Comparison of ENCODE assay signal across 17 mouse cellular contexts in the genomic region with DNA sequence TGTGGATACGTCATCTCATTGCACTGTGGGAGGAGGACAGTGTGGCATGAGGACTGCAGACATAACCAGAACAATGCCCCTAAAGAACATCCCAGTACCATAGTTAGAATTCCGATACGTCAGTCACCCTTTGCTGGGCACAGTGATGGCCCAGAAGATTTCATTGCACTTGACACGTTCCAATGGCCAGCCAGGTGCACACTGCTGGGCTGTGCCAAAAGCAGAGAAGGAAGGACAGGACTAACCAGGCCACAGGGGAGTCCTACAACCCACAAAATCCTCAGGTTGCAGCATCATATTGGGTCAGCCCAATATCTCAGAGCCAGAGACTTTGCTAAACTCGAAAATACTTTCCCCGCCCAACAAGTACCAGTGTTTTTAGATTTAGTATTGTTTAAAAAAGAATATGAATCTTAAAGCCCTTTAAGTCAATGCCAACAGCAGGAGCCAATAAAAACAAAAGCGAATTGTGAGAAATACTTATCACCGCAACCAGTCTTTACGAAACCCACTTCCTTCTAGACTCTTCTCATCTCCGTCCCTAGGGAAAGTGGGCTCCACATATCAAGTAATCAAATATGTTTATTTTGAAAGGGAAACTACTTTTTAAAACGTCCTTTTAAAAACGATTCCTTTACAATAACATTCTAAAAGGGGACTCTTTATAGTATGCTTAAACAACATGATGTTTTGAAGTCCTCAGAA. TPM values are rescaled to one million over a fixed set of nuclear protein-coding genes. Genes with fewer than 3 reads are reported as not detected.
DNase-seq lines count a peak whose midpoint lies in the region; ATAC-seq and TF ChIP-seq lines count a peak whose summit lies in the region.
"Had no signal": no experiment of that assay in that cellular context is flagged by ENCODE, and none has a peak within 500 bp of the region (broad histone marks: within the 10 kb centered on the region; RNA-seq: fewer than 3 reads in every experiment).

No protein-coding gene starts in this region.

- TF ChIP-seq POLR2A in brain, embryonic 14.5 days (IDR thresholded peaks at IDR 0.05; ENCODE audit: borderline replicate concordance, extremely low read depth, insufficient read depth, insufficient read length, poor library complexity, severe bottlenecking): no peak

- peaks cover 44% of the 10 kb centered on the region for H3K4me1 ChIP-seq in heart, embryonic 10.5 days

- no peak for TF ChIP-seq CTCF in layer of hippocampus, adult 2 months (conservative IDR thresholded peaks at IDR 0.05)
- no peak for TF ChIP-seq CTCF in brain, embryonic 14.5 days (IDR thresholded peaks at IDR 0.05; ENCODE audit: borderline replicate concordance, extremely low read depth, insufficient read depth, insufficient read length)

- whole genome bisulfite sequencing in heart, embryonic 10.5 days: 67% methylated on average over 12 of the region's 12 CpGs

- H3K9me3 ChIP-seq in heart, embryonic 10.5 days: no peaks in the 10 kb centered on the region
- H3K9me3 ChIP-seq: limb, embryonic 13.5 days had no signal

- peak; percentile 83 for DNase-seq in heart, adult 11 months
- no peak for DNase-seq in heart, embryonic 10.5 days (ENCODE audit: low spot score)
- no peak for DNase-seq in layer of hippocampus, adult 2 months (ENCODE audit: low spot score in 2 of 2)
- DNase-seq in layer of hippocampus, postnatal 14 days (ENCODE audit: low spot score in 2 of 2): no peak
- peak; percentile 89 for DNase-seq in 3T3-L1 (ENCODE audit: low read depth, low spot score)
- DNase-seq in brain, embryonic 14.5 days (ENCODE audit: low read depth): peak; percentile 9
- no peak for DNase-seq in adrenal gland, adult (ENCODE audit: inconsistent age in 2 of 2, low spot score in 1 of 2)
- DNase-seq: adrenal gland, postnatal 36 days; cerebellum, postnatal 10 days; gastrocnemius, postnatal 10 days; retina, postnatal 1 day; thymus, postnatal 36 days had no signal

- ATAC-seq in frontal cortex, adult (ENCODE audit: low TSS enrichment): no peak
- ATAC-seq: forebrain, embryonic 16.5 days had no signal

- no peak overlapping the region for H3K27ac ChIP-seq in heart, embryonic 10.5 days
- H3K27ac ChIP-seq in layer of hippocampus, adult 2 months: peak overlapping the region; percentile 58; the same call in 1 of the 2 replicates
- H3K27ac ChIP-seq: heart, embryonic 13.5 days; limb, embryonic 13.5 days had no signal

- H3K36me3 ChIP-seq in heart, embryonic 10.5 days: no peaks in the 10 kb centered on the region
- H3K36me3 ChIP-seq: G1E; heart, embryonic 13.5 days; limb, embryonic 13.5 days had no signal

- H3K27me3 ChIP-seq in heart, embryonic 10.5 days (ENCODE audit: insufficient read depth, poor library complexity, severe bottlenecking): no peaks in the 10 kb centered on the region
- H3K27me3 ChIP-seq: heart, embryonic 13.5 days; limb, embryonic 13.5 days had no signal

- H3K4me3 ChIP-seq in heart, embryonic 10.5 days: no peak overlapping the region
- no peak overlapping the region for H3K4me3 ChIP-seq in layer of hippocampus, adult 2 months
- H3K4me3 ChIP-seq: heart, embryonic 13.5 days; limb, embryonic 13.5 days had no signal

RNA-seq across cellular contexts. Expression of gene Cobll1, which starts 46.0 kb away (rescaled TPM):
- 9.8 and 13.9 TPM in 2 replicates for polyA plus RNA-seq in heart, embryonic 10.5 days (2016; fragmentation: Nextera tagmentation; extraction: Ambion mirVana)
- total RNA-seq in layer of hippocampus, adult 2 months (2021): 1 to 10 TPM; 6.8 to 8.5 TPM
- 1 to 10 TPM; 7.8 to 9.1 TPM for total RNA-seq in layer of hippocampus, postnatal 14 days (2021)
- polyA plus RNA-seq in brain, embryonic 14.5 days (2012; rRNA removed): 3.1 and 4.4 TPM in 2 replicates
- polyA plus RNA-seq: G1E had no signal

Comparison
In these comparisons a context has a peak if more than half of its experiments do, and no peak if none do; other contexts are left out.
1. DNase-seq: peak in heart, adult 11 months (single experiment), 3T3-L1 (single experiment) and brain, embryonic 14.5 days (single experiment); none in heart, embryonic 10.5 days (single experiment), layer of hippocampus, adult 2 months (0 of 2), layer of hippocampus, postnatal 14 days (0 of 2) and adrenal gland, adult (0 of 2).